Mouse (Mus musculus) left cerebral cortex, postnatal 4 days (tissue): ENCODE data around the gene Clip4. TPM values are rescaled to one million over a fixed set of nuclear protein-coding genes. Genes with fewer than 3 reads are reported as not detected.

Experiments used
- DNase-seq: peaks from one replicate; pipeline ENCODE4 v3.0.0-alpha.2; 2022
- intact Hi-C: fragments of 180-260 bp; cut with DNase I; formaldehyde crosslinking; loops from one replicate; pipeline ENCODE4 v1.15.1; 2025
- total RNA-seq, 2 experiments: library from RNA; stranded (reverse); gene quantifications; 2 replicates each; pipeline ENCODE4 v1.2.3; 2021

Gene Clip4
- total RNA-seq, 2 experiments from 2014 or later, result 33.2 to 36.7 TPM

- no peak for DNase-seq
- intact Hi-C loops, result no loop called here
These were observed 18.2 kb downstream of the Clip4 start for GRCm38 (mm10) chr17:71786456-71786855.

DNA sequence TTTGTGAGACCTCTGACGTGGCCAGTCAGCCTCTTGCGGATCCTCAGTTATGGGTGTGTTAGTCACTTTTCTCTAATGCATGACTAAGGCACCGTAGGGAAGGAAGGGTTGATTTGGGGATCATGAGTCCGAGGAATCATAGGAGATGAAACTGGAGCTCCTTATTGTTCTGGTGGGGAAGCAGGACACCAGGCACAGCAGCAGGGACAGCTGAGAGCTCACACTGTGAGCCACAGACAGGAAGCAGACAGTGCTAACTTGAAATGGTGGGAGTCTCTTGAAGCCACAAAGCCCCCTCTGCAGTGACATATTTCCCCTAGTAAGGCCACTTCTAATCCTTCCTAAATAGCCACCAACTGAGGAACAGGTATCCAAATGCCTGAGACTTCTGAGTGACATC is 22.8 kb downstream of the Clip4 start:
- no peak for DNase-seq
- intact Hi-C loops, result no loop called here

- intact Hi-C loops, result no loop called here
- DNase-seq, result no peak
These were observed 23.3 kb downstream of the Clip4 start for GRCm38 (mm10) chr17:71791622-71792021.

GRCm38 (mm10) chr17:71795521-71796205 is 27.4 kb downstream of the Clip4 start:
- no peak for DNase-seq
- intact Hi-C loops, result no loop called here

DNA sequence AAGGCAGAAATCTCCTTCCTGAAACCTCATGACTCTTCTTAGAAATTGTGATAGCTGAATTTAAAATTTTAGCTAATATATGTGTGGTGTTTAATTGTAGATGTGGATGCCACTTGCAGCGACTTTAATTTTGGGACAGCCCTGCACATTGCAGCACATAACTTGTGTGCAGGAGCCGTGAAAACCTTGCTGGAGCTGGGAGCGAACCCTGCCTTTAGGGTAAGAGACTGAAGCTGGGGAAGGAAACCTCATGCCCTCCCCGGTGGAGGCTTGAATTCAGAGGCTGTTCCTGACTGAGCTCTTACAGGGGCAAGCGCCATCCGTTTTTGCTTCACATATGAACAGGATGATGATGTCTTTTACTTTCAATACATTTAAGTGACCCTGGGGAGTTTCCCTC is 35.2 kb downstream of the Clip4 start:
- intact Hi-C loops, result no loop called here
- no peak for DNase-seq

GRCm38 (mm10) chr17:71803876-71804275 is 35.6 kb downstream of the Clip4 start:
- intact Hi-C loops, result no loop called here
- no peak for DNase-seq

DNA sequence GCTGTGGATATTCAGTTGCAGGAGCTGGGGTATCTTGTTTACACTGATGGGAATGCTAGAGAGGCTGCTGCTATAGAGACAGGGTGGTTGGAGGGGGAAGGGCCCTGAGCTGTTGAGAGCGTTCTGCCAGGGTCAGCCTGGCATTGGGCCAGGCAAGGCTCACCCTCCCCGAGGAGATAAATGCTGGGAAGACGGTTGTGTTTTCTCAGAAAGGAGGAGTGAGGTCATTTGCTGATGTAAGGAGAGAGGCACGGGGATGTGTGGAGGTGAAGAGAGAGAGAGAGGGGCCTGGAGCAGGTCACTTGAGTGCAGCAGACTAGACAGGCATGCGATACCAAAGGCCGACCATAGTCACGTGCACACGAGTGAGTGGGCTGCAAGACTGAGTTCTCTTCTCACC is 42.8 kb downstream of the Clip4 start:
- intact Hi-C loops, result no loop called here
- peak; percentile 72 for DNase-seq

DNA sequence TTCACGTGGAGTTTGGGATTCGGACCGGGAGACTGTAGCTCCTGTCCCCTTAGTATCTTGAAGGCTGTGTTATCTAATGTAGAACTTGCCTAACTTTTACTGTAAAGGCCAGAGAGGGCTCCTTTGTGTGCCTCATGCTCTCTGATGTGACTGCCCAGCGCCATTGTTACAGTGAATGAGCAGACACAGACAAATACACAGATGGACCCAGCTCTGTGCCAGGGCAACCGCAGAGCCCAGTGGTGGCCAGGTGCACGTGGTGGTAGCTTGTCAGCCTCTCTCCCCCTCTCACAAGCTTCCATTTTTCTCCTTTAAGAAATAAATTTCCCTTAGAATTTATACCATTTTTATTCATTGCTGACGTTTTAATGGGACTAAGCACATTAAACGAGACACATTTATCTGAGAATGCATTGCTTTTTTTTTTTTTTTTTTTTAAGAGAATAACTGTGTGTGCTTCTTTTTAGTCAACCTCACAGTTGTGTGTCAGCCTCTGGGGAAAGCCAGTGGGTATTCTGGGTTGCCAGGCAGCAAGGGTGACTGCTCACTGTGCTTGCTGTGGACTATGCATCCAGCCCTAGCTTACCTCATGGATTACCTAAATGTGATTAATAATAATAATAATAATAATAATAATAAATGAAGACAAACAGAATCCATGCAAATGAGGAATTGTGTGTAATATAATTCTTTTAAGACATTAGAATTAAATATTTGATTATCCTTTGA is 48.0 kb downstream of the Clip4 start:
- intact Hi-C loops, result no loop called here
- peak; percentile 86 for DNase-seq

DNA sequence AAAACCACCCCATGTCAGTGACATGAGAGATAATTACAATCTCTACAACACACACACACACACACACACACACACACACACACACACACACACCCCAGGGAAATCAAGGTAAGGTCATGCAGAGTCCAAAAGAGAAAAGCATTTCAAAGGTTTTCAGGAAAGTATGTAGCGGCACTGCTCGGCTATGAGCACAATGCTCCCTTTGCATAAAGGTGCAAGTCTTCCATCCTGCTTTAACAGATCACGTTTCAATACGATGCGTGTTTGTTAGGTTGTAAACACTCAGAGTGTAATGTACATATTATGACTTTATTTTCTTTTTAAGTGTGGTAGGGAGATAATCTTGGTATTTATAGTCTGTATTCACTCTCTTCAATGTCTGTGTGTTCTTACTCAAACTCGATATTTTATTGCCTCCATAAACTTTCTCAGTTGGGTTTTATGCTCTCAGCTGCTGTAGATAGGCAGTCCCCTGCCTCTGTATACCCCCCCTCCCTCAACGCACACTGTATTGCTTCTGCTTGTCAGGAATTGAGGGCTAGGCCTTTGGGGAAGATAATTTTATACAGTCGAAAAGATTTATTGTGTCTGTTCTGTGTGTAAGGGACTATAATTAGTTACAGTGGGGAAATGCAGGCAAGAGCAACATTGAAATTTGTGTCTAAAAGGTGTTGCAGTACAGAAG is 55.5 kb downstream of the Clip4 start:
- no peak for DNase-seq
- intact Hi-C loops, result no loop called here

DNA sequence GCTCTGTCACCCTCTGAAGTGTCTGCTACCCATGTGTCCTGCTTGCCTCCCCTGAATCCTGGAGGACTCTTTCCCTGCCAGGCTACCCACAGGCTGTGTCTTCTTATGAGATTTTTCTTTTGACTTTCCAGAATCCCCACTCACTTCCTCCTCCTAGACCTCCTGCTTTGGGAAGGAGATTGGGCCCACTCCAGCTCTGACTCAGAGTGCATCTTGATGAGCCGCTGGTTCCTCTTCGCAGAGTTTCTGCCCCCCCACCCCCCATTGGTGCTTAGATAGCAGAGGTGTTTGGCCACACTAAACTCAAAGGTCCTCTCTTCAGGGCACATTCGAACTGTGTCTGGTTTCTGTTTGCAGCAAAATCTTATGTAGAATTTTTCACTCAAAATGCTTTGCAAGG is 58.3 kb downstream of the Clip4 start:
- no peak for DNase-seq
- intact Hi-C loops, result no loop called here

DNA sequence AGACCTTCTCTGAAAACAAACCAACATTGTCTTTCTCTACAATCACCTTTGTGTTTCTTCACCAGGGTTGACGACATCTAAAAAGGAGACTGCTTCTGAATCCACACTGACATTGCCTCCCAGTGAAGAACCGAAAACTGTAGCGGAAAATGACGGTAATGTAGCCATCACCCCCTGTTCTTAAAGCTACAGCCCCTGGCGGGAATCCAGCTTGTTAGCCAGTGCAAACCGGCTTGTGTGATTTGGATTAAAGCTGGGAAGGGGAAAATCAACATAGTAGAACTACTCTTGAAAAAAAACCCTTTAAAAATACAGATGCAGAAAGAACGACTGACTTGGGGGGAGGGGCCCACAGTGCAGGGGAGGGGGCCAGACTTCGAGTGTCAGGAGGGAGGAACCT is 59.4 kb downstream of the Clip4 start:
- peak; percentile 23 for DNase-seq
- intact Hi-C loops, result no loop called here

DNA sequence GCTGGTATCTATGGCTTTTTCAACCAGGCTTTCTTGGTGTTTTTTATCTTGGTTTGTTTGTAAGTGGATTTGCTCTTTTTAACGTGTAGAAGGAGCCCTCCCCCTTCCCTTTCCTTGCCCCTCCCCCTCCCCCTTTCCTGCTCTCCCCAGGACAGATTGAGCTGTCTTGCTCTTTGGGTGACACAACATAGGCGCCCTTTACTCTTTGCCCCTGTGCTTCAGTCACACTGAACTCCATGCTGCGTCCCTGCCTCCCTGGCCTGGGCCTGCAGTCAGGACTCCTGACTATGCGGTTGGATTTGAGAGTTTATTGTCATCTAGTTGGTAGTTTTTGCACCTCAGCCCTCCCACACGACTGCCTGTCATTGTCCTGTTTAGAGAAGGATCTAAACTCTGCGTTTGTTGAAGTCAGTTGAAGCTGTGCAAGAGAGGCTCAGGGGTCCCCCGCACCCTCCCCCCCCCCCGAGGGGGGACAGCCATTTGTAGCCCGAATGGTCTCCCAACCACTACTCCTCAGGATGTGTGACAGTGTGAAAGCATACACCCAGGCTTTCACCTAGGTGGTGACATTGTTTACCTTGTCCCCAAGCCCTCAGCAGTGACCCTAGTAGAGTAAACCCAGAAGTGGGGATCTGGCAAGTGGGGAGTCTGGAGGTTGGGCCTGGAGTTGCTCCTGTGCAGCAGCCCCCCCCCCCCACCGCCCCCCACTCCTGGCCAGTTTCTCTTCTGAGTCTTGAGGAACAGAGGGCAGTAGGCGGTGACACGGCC is 60.6 kb downstream of the Clip4 start:
- no peak for DNase-seq
- intact Hi-C loops, result no loop called here

DNA sequence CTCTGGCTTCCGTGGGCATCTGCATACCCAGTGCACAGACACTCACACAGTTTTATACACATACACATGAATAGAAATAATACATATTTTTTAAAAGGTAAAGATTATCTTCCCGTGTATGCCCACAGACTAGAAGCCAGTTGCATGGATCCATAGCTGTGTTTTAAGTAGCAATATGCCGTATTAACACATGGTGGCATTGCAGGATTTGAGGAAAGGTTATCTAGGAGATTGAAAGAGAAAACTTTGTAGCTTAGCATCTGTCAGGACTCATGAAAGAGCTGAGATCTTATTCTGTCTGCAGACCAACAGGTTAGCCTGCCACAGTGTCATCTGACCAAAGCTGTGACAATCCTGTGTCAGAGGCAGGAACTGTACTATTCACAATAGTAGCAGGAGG is 63.7 kb downstream of the Clip4 start:
- intact Hi-C loops, result no loop called here
- no peak for DNase-seq

- intact Hi-C loops, result no loop called here
- no peak for DNase-seq
These were observed 93.9 kb downstream of the Clip4 start for GRCm38 (mm10) chr17:71862184-71862583.

- no peak for DNase-seq
- intact Hi-C loops, result no loop called here
These were observed 94.6 kb downstream of the Clip4 start for GRCm38 (mm10) chr17:71862895-71863294.

DNA sequence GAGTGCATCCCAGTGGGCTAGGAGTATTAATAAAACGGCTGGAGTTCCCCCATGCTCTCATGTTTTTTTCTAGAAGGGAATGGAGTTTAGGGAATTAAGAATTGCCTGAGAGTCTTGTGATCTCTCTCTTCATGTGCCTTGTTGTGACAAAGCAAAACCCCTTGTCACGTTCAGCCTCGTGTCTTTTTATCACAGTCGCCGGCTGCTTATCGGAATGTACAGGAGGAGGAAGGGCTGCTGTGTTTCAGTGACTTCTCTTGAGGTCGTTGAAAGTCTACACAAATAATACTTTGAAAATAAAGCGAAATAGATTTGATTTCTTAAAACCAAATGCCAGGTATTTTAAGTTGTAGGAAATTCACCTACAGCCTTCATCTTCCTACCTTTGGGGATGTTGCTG is 95.8 kb downstream of the Clip4 start:
- DNase-seq, result no peak
- intact Hi-C loops, result no loop called here

GRCm38 (mm10) chr17:71865437-71865836 is 97.2 kb downstream of the Clip4 start:
- DNase-seq, result no peak
- intact Hi-C loops, result no loop called here

GRCm38 (mm10) chr17:71867892-71868291 is 99.6 kb downstream of the Clip4 start:
- DNase-seq, result no peak
- intact Hi-C loops, result no loop called here

DNA sequence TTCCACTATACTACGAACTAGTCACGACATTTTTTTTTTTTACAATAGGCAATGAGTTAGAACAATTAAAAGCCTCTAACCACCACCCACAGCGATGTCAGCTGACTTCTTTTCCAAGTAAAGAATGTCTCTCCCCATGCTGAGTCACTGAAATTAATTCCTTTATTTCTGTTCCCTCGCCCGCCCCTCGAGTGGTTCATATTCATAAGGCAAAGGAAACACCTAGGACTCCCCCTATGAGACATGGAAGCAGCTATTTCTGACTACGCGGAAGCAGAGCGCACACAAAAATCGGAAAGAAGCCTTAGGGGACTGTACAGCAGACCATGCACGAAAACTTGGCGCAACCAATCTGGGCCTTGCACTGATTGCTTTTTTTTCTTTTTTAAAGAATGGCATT is 100.6 kb downstream of the Clip4 start:
- intact Hi-C loops, result no loop called here
- no peak for DNase-seq

DNA sequence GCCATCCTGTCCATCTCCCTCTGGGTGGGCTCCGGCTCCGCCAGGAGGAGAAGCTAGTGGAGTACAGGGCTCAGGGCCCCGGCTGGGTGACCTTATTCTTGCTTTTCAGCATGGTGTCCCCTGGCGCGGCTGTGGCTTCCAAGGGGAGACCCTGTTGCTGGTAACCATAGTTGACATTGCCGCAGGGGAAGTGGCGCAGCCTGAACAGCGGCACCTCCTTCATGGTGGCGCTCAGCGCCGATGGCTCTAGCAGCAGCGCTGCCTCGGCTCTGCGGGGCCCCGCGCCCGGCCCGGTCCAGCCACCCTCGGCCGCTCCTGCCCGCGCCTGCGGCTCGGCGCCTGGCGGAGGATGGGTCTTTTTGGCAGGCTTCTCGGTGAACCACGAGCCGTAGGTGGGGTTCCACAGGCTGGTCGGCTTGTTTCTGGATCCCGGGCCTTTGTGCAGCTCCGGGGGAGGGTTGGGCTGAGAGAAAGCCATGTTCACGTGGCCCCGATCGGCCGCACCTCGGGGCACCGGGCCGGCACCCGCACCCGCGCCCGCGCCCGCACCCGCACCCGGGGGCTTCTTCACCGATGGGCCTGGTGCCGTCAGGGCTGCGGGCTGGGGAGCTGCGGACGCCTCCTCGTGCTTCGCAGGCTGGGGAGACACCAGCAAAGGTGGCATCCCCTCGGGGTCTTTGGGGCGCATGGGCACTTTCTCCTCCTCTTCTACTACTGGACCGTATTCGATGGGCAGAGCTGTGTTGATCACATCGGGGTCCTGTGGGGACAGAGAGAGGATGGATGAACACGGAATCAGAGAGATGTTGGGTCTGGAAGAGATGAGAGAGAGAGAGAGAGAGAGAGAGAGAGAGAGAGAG is 101.3 kb downstream of the Clip4 start:
- intact Hi-C loops, result loop anchor here (5.0 kb wide), 1 partner anchor 207 kb away; no protein-coding TSS in a partner anchor
- peak; percentile 33 for DNase-seq
